In genomic region chr2:147013194-147013969, GRCm38 (mm10) we compare ENCODE assay signal across 8 mouse cellular contexts. TPM values are rescaled to one million over a fixed set of nuclear protein-coding genes. Genes with fewer than 3 reads are reported as not detected.
DNase-seq lines count a peak whose midpoint lies in the region; ATAC-seq lines count a peak whose summit lies in the region.

No protein-coding gene starts in this region.

- H3K27ac ChIP-seq in intestine, embryonic 14.5 days (ENCODE audit: low read depth), result peak overlapping the region; percentile 99
- H3K27ac ChIP-seq in limb, embryonic 12.5 days, result peak overlapping the region; percentile 99
- H3K27ac ChIP-seq in midbrain, embryonic 12.5 days (replicated peaks), result peak overlapping the region; percentile 98

- under 1% methylated on average over 53 of the region's 59 CpGs for WGBS in intestine, embryonic 14.5 days
- under 1% methylated on average over 59 of the region's 59 CpGs for WGBS in limb, embryonic 12.5 days
- WGBS in midbrain, embryonic 12.5 days, result under 1% methylated on average over 51 of the region's 59 CpGs

- peaks cover 8% of the 10 kb centered on the region; the same call in 1 of the 2 replicates for H3K4me1 ChIP-seq in intestine, embryonic 14.5 days (replicated peaks; ENCODE audit: control insufficient read depth, insufficient read depth, low read length)
- H3K4me1 ChIP-seq in limb, embryonic 12.5 days (replicated peaks), result peaks cover 18% of the 10 kb centered on the region
- H3K4me1 ChIP-seq in midbrain, embryonic 12.5 days, result peaks cover 26% of the 10 kb centered on the region

- no peaks in the 10 kb centered on the region for H3K36me3 ChIP-seq in intestine, embryonic 14.5 days (ENCODE audit: control insufficient read depth, insufficient read depth, low read length)
- peaks cover 8% of the 10 kb centered on the region; the same call in 1 of the 2 replicates for H3K36me3 ChIP-seq in limb, embryonic 12.5 days
- no peaks in the 10 kb centered on the region; the same call in 1 of the 2 replicates for H3K36me3 ChIP-seq in midbrain, embryonic 12.5 days

- ATAC-seq in common myeloid progenitor, adult 5-6 weeks (replicated peaks; ENCODE audit: low read depth, poor library complexity, severe bottlenecking), result peak; percentile 59
- peak; percentile 92 for ATAC-seq in intestine, embryonic 14.5 days (replicated peaks; ENCODE audit: low FRiP score, low TSS enrichment, low read depth)
- ATAC-seq in limb, embryonic 12.5 days (ENCODE audit: insufficient number of reproducible peaks, insufficient read depth, low FRiP score, low TSS enrichment, low read depth), result peak; percentile 94
- ATAC-seq in midbrain, embryonic 12.5 days (ENCODE audit: low FRiP score, low read depth), result peak; percentile 96

- no peaks in the 10 kb centered on the region for H3K27me3 ChIP-seq in intestine, embryonic 14.5 days (replicated peaks; ENCODE audit: control insufficient read depth, insufficient read depth, low read length)
- H3K27me3 ChIP-seq in limb, embryonic 12.5 days, result no peaks in the 10 kb centered on the region
- no peaks in the 10 kb centered on the region for H3K27me3 ChIP-seq in midbrain, embryonic 12.5 days

- peak overlapping the region; percentile 95 for H3K9ac ChIP-seq in intestine, embryonic 14.5 days (ENCODE audit: low read length)
- H3K9ac ChIP-seq in limb, embryonic 12.5 days (replicated peaks), result peak overlapping the region; percentile 81
- H3K9ac ChIP-seq in midbrain, embryonic 12.5 days (replicated peaks), result peak overlapping the region; percentile 85

- H3K9me3 ChIP-seq in intestine, embryonic 14.5 days (ENCODE audit: control insufficient read depth, low read length), result no peaks in the 10 kb centered on the region
- no peaks in the 10 kb centered on the region for H3K9me3 ChIP-seq in limb, embryonic 12.5 days
- no peaks in the 10 kb centered on the region for H3K9me3 ChIP-seq in midbrain, embryonic 12.5 days

- peak; percentile 51 for DNase-seq in layer of hippocampus, adult 11-12 months (ENCODE audit: low spot score)
- DNase-seq in layer of hippocampus, postnatal 36 days, result no peak
- DNase-seq in gastrocnemius, postnatal 10 days, result peak; percentile 68
- peak; percentile 91 for DNase-seq in intestine, embryonic 14.5 days (ENCODE audit: low spot score)
- DNase-seq in spleen, postnatal 4 days (ENCODE audit: low spot score in 2 of 2), result peak; percentile 65 to 84

- H3K4me2 ChIP-seq in intestine, embryonic 14.5 days (ENCODE audit: low read length), result peak overlapping the region; percentile 86
- H3K4me2 ChIP-seq in limb, embryonic 12.5 days, result peak overlapping the region; percentile 78
- peak overlapping the region; percentile 63 for H3K4me2 ChIP-seq in midbrain, embryonic 12.5 days (replicated peaks)

- H3K4me3 ChIP-seq in intestine, embryonic 14.5 days (ENCODE audit: low read depth, low read length), result peak overlapping the region; percentile 94
- H3K4me3 ChIP-seq in limb, embryonic 12.5 days (replicated peaks), result peak overlapping the region; percentile 70
- peak overlapping the region; percentile 89 for H3K4me3 ChIP-seq in midbrain, embryonic 12.5 days

RNA-seq across cellular contexts. Expression of gene Xrn2, which starts 0.6 kb away (rescaled TPM):
- 10 to 100 TPM; 44.3 to 47.2 TPM for total RNA-seq in layer of hippocampus, postnatal 36 days (2021)
- 202 and 227 TPM in 2 replicates for total RNA-seq in common myeloid progenitor, adult 5-6 weeks (2017)
- 10 to 100 TPM; 23.0 to 27.6 TPM for total RNA-seq in gastrocnemius, postnatal 10 days (2021)
- 96.2 and 108 TPM in 2 replicates for polyA plus RNA-seq in intestine, embryonic 14.5 days (2014; fragmentation: Nextera tagmentation; extraction: Ambion mirVana)
- polyA plus RNA-seq in limb, embryonic 12.5 days (2016; fragmentation: Nextera tagmentation; extraction: Ambion mirVana), result 93.4 and 95.3 TPM in 2 replicates
- 91.3 and 92.7 TPM in 2 replicates for polyA plus RNA-seq in midbrain, embryonic 12.5 days (2016; fragmentation: Nextera tagmentation; extraction: Ambion mirVana)

Comparison
In these comparisons a context has a peak if more than half of its experiments do, and no peak if none do; other contexts are left out.
1. DNase-seq: peak in layer of hippocampus, adult 11-12 months (single experiment), gastrocnemius, postnatal 10 days (single experiment), intestine, embryonic 14.5 days (single experiment) and spleen, postnatal 4 days (2 of 2); none in layer of hippocampus, postnatal 36 days (0 of 2).
2. Peak in every context shown above with its lines, with median percentiles within 50 percentile points of each other: ATAC-seq, H3K27ac ChIP-seq, H3K4me2 ChIP-seq, H3K4me3 ChIP-seq and H3K9ac ChIP-seq.